Mouse (Mus musculus): ENCODE measurements around the gene Thoc6. TPM values are rescaled to one million over a fixed set of nuclear protein-coding genes. Genes with fewer than 3 reads are reported as not detected.
A peak's percentile ranks its signal among the peaks of the same experiment; 100 is the strongest.

Thoc6 gene
- total RNA-seq, 2 experiments from 2014 or later = 14.3 to 16.2 TPM

- no peak for DNase-seq
- intact Hi-C loops (cut with DNase I) = no loop called here
These were observed 5.6 kb upstream of the Thoc6 start, which contains the start of gene Cldn6 for GRCm38 (mm10) chr17:23679127-23679835. Gene Cldn6 (plus strand): TSS chr17:23679249.

DNA sequence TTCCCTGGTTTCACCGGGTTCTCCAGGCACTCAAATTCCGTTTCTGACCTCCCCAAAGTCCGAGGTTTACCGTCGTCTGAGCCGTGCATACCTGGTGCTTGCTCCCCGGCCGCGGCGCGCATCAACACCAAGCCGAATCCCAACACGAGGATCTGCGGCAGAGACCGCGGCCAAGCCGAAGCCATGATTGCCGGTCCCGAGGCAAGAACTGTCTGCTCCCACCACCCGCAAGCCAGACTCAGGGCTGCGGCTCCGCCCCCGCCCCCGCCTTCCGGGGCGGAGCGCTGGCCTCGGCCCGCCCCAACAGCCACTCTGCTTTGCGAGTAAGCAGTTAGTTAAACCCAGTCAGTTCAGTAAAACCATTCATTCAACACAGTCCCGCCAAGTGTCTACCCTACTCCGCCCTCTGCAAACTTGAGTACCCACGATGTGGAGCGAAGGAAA is 3.6 kb upstream of the Thoc6 start, which contains the start of gene Tnfrsf12a:
Gene Tnfrsf12a, minus strand, starts transcription at position 233 of the 444 bp plus-strand sequence.
- intact Hi-C loops (cut with DNase I) = no loop called here
- peak; percentile 75 for DNase-seq

DNA sequence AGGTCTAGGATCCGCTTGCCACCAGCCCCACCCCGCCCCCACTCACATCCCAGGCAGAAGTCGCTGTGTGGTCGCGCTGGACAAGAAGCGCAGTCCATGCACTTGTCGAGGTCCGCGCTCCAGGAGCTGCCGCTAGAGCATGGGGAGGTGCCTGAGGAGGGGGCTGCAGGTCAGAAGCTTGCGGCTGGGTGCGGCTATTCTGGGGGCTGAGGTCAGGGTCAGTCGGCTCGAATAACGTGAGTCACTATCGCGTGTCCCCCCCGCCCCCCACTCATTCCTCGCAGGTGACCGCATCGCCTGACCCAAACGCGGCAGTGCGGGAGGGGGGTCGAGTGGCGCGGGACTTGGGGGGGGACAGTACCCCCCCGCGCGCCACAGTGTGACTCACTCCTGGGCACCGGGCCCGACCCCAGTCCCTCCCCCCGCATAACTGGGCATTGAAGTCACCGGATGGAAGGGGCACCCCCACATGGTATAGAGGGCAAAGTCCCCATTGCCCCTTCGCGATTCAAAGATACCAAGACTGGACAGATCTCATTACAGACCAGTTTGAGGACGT is 2.9 kb upstream of the Thoc6 start:
- intact Hi-C loops (cut with DNase I) = no loop called here
- DNase-seq = peak; percentile 45

DNA sequence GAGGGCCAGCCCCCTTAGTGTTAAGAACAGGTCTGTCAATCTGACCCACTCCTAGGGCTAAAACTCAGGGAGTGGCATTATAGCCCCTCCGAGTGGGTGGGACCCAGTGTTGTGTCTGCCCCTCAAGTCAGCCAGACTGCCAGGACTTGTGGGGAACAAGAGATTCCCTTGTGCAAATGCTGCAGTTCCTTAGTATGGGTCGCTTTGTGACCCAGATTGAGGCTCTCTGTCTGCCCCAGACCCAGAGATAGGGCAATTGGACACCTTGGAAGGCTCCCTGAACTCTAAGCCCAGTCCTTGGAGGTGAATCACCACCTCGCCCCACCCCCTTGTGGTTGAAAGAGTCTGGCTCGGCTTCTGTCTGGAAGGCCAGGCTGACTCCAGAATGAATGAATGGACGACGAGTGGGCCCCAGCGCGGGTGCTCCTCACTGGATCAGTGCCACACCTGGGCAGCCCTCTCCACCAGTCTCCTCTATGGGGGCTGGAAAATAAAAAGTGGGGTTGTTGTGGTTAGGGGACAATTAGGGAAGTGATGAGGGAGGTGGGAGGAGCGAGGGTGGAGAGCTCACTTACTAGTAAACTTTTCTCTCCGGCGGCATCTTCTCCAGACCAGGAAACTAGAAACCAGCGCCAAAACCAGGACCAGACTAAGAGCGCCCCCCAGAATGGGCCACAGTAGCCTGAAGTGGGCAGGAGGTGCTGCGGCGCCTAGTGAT is 2.0 kb upstream of the Thoc6 start:
- intact Hi-C loops (cut with DNase I) = no loop called here
- no peak for DNase-seq

- intact Hi-C loops (cut with DNase I) = no loop called here
- no peak for DNase-seq
These were observed 1.4 kb upstream of the Thoc6 start for GRCm38 (mm10) chr17:23675127-23675526.

- DNase-seq = no peak
- intact Hi-C loops (cut with DNase I) = no loop called here
These were observed 730 bp upstream of the Thoc6 start for GRCm38 (mm10) chr17:23674271-23674952.

- intact Hi-C loops (cut with DNase I) = no loop called here
- DNase-seq = no peak
These were observed 921 bp downstream of the Thoc6 start for GRCm38 (mm10) chr17:23672761-23673160.

- DNase-seq = no peak
- intact Hi-C loops (cut with DNase I) = no loop called here
These were observed 2.2 kb downstream of the Thoc6 start for GRCm38 (mm10) chr17:23671519-23671918.

DNA sequence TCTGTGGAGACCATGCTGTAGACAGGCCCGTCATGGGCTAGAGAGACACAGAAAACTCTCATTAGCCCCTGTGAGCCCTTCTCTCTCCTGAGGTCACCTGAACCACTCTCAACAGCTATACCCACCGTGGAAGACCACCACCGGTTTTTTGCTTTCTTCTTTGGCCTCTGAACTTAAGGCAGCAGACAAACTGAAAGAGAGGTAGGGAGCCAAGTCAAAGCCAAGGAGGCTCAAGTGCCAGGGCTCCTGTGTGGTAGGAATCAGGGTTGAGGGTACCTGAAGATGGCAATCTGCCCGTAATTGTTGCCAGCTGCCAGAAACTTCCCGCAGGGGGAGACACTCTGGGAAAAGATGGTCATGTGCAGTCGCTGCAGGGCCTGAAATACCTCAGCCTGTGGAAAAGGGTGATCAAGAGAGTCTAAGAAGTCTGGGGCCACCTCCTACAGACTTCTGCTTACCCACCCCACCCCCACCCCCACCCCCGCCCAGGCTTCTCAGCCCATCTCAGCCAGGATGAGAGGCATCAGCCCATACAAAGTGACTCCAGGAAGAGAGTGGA is 3.1 kb downstream of the Thoc6 start:
- no peak for DNase-seq
- intact Hi-C loops (cut with DNase I) = no loop called here

GRCm38 (mm10) chr17:23665511-23665910 is 8.2 kb downstream of the Thoc6 start:
- intact Hi-C loops (cut with DNase I) = no loop called here

GRCm38 (mm10) chr17:23664556-23665021 is 9.1 kb downstream of the Thoc6 start:
- no peak for DNase-seq
- intact Hi-C loops (cut with DNase I) = no loop called here

More at GRCm38 (mm10) chr17:23665511-23665910, 8.2 kb downstream of the Thoc6 start:
- no peak for DNase-seq

- intact Hi-C loops (cut with DNase I) = no loop called here
- DNase-seq = no peak
These were observed 12.2 kb downstream of the Thoc6 start for GRCm38 (mm10) chr17:23661526-23661925.

- intact Hi-C loops (cut with DNase I) = no loop called here
- no peak for DNase-seq
These were observed 12.8 kb downstream of the Thoc6 start for GRCm38 (mm10) chr17:23660876-23661200.

GRCm38 (mm10) chr17:23660117-23660875 is 13.4 kb downstream of the Thoc6 start, which contains the start of gene Bicdl2:
Gene Bicdl2 (plus strand): TSS chr17:23660506.
- no peak for DNase-seq
- intact Hi-C loops (cut with DNase I) = no loop called here

DNA sequence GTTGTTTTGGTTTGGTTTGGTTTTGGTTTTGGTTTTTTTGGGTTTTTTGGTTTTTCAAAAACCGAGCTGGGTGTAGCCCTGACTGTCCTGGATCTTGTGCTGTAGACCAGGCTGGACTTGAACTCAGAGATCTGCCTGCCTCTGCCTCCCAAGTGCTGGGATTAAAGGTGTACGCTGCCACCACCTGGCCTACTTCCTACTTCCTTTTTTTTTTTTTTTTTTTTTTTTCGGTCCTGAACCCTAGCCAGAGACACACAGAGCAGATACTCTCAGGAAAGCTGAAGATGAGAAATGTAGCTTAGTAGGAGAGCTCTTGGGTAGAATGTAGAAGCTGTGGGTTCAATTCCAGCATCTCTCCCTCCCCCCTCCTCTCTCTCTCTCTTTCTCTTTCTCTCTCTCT is 15.2 kb downstream of the Thoc6 start:
- no peak for DNase-seq
- intact Hi-C loops (cut with DNase I) = no loop called here

- intact Hi-C loops (cut with DNase I) = no loop called here
- DNase-seq = no peak
These were observed 19.3 kb downstream of the Thoc6 start for GRCm38 (mm10) chr17:23654410-23654809.

DNA sequence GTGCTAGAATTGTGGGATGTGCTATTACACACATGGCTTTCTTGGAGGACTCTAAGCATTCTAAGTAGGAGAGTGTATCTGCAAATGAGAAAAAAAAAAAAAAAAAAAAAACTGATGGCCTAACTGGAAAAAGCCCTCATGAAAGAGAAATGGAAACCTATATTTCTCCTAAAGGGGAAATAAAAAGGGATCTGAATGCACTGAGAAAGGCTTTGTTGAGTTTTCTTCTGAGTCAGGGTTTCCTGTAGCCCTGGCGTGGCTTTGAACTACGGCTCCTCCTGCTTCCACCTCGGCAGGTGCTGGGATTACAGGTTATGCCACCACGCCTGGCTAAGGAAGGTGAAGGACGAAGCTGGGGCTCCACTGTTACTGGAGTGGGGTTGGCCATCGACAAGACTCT is 19.7 kb downstream of the Thoc6 start:
- intact Hi-C loops (cut with DNase I) = no loop called here
- DNase-seq = no peak

GRCm38 (mm10) chr17:23653324-23653723 is 20.4 kb downstream of the Thoc6 start:
- intact Hi-C loops (cut with DNase I) = no loop called here
- DNase-seq = no peak

DNA sequence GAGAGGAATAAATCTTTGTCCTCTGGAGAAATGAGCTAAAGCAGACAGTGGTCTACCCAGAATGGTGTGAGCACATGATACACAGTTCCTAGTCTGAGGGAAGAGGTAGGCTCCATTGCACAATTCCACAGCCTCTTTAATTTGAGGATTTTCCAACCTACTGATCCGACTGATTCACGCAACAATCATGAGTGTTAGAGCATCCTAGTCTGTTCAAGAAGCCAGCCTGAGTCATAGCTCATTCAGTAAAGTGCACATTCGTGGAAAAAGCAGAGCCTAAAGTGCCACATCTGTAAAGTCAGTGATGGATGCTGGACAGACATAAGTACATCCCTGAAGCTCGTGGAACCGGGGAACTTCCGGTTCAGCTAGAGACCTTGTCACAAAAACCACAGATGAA is 22.3 kb downstream of the Thoc6 start:
- intact Hi-C loops (cut with DNase I) = no loop called here
- no peak for DNase-seq

- intact Hi-C loops (cut with DNase I) = no loop called here
These were observed 27.8 kb downstream of the Thoc6 start for GRCm38 (mm10) chr17:23645894-23646293.

More at GRCm38 (mm10) chr17:23645894-23646293, 27.8 kb downstream of the Thoc6 start:
- DNase-seq = no peak
